Mouse (Mus musculus) erythroid progenitor cell, adult 5-6 weeks (primary cell): Measurements from ENCODE around the gene Birc3. TPM values are rescaled to one million over a fixed set of nuclear protein-coding genes. Genes with fewer than 3 reads are reported as not detected.
"Not testable (repeated sequence)": the region's sequence is repeated elsewhere in the genome, so short reads cannot be mapped to it uniquely, and the experiment has no call there.

Experiments used
- ATAC-seq: replicated peaks from 2 replicates; pipeline ENCODE4 v1.8.0; 2016; ENCODE audit warnings: moderate number of reproducible peaks, mild to moderate bottlenecking, moderate TSS enrichment, inconsistent platforms; ENCODE audit not compliant: poor library complexity, low FRiP score, severe bottlenecking
- total RNA-seq, 2 experiments: library from RNA; stranded (forward) in 1 of 2; stranded (reverse) in 1 of 2; fragments of 150-400 nt in 1 of 2; fragments of 186-747, 209-891 nt in 1 of 2; gene quantifications; 2 replicates each; pipeline versions ENCODE4 v1.2.3 to v1.2.4; 2015 to 2017; ENCODE audit warnings: low replicate concordance in 2 of 2

Gene Birc3
- total RNA-seq (2015; ENCODE audit: low replicate concordance), result 6.7 and 12.3 TPM in 2 replicates
- 12.0 and 18.7 TPM in 2 replicates for total RNA-seq (2017; ENCODE audit: low replicate concordance)

DNA sequence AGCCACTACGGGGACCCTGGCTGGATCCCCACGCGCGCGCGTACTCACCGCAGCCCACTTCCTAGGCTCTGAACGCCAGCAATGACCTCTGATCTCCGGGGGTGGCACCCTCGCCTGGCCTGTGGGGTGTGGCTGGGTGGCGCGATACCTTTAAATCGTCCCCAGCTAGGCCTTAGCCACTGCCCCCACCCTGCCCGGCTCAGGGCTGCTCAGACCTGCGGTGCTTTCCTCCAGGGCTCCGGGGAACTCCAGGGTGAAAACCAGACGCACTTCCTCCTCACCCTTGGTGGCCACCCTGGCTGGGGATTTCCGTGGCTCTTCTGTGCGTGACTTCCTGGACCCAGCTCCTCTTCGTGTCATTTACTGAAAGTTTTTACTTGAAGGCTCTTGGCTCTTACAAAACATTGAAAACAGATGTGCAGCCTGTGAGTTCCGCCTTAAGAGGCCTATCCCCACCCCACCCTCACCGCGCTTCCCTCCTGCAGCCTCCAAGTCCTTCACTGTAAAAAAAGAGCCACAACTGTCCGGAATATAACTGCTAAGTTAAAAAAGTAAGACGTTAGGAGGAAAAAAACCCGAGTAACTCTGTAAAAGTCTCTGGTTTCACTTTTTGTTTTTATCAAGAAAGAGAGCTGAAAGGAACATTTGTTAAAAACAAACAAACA, at the start of gene Birc3:
Birc3 (minus strand) TSS at position 412 of the 665 bp plus-strand sequence.
- peak; percentile 97 for ATAC-seq

DNA sequence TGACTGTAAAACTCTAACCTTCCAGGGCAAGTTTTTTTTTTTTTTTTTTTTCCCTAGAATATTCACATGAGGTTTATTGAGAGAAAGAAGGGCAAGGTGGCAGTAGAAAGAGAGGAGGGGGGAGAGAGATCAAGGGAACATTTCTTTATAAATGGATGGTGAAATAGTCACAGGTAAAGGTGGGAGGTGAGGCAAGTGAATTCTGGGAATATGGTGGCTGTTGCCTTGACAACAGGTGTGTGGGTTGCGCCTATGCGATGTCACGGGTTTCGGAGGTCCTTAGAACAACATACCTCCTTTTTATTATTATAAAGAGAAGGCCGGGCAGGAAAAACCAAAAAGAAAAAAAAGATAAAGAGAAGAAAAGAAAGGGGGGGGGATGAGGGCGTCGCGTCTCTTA, 41.9 kb upstream of the Birc3 start:
- ATAC-seq, result no peak

- no peak for ATAC-seq
Measured at GRCm38 (mm10) chr9:7914487-7914886, 41.5 kb upstream of the Birc3 start.

DNA sequence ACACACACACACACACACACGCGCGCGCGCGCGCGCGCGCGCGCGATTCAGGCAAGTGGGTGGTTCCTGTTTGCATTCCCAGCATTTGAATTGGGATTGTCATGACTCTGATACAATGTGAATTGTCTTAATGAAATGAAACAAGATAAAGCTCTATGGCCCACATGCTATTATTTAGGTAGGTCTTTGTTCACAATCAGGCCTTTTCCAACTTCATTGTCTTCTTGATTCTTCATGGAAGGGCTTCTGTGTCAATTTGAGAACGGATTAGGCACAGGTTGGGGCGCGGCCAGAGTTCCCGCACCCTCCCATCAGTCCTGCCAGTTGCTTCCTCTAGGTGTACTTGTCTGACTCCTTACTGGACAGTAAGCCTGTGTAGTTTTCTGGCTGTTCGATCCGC, 41.0 kb upstream of the Birc3 start:
- no peak for ATAC-seq

- ATAC-seq, result no peak
Measured at GRCm38 (mm10) chr9:7907351-7907985, 34.5 kb upstream of the Birc3 start.

DNA sequence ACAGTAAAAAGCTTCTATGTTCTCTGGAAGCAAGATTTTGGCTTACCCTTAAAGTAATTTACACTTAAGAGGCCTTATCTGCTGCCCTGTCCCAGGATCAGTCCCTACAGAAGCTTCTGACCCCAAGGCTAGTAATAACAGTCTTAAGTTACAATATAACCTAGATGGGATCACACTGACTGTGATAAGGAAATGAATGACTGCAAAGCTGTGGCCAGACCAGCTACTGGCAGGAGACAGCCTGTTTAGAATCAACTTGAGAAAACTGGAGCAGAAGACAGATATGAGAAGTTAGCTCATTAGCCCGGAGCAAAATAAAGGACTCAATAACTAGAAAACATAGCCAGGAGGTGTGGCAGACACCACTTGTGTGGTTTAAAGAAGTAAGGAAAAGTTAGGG, 33.6 kb upstream of the Birc3 start:
- no peak for ATAC-seq

DNA sequence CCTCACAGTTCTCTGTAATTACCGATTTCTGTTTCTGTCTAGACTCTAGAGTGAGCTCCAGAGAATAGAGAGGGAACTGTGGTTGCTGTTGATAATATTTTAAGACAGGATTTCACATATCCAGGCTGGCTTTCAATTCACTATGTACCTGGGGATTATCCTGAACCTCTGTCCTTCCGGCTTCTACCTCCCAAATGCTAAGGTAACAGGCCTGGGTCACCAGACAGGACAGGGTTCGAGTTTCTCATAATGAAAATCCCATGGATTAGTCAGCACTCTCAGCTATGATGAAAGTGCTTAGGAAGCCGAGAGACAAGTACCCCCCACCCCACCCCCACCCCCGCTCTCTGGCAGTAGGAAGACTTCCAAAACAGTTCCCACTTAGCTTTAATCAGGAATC, 30.8 kb upstream of the Birc3 start:
- no peak for ATAC-seq

DNA sequence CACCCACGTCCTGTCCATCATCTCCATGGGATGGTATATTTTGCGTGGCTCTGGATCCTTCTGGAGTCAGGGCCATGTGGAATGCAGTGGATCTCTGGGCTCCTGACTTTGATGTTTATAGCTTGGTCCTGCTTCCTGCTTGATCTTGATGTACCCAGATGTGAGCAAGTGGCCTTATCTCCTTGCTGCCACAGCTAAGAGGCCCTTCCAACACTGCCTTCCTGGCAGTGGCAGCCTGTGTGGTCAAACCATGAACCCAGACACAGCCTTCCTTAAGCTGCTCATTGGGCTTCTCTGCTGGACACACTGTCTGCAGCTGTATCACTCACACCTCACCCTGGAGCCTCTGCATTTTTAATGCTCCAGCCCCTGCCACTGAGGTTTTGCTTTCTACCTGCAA, 30.3 kb upstream of the Birc3 start:
- ATAC-seq, result no peak

- no peak for ATAC-seq
Measured at GRCm38 (mm10) chr9:7902311-7902710, 29.3 kb upstream of the Birc3 start.

DNA sequence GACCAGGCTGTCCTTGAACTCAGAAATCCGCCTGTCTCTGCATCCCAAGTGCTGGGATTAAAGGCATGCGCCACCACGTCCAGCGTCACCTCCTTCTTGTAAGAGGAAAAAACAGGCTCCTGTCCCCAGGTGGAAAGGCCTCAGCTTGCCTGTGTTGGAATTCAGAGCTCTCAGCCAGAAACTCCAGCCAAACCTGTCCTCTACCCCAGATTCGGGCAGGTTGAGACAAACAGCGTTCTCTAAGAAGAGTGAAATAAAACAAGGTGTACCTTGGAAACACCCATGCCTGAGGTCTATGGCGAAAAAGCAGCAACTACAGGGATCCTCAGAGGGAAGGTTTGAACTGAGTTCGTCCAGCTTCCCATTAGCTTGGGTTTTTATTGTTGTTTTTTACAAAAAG, 28.0 kb upstream of the Birc3 start:
- ATAC-seq, result no peak

DNA sequence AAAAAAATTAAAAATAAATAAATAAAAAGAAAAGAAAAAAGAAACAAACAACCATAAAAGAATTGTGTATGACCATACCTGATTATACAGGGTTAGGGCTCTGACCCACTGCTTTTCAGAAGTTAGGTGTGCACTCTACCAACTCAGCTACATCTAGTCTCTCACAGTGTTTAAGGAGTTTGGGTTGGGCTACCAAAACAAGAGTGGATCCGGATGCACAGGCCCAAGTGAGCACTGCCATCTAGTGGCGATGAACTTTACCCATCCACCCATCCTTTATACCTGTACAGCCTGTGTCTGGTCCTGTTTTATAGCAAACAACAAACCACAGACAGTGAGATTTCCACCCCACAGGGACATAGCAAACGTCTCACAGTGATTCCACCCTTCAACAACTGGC, 24.5 kb upstream of the Birc3 start:
- ATAC-seq, result no peak

- ATAC-seq, result not testable (repeated sequence)
Measured at GRCm38 (mm10) chr9:7891796-7892195, 18.8 kb upstream of the Birc3 start.

DNA sequence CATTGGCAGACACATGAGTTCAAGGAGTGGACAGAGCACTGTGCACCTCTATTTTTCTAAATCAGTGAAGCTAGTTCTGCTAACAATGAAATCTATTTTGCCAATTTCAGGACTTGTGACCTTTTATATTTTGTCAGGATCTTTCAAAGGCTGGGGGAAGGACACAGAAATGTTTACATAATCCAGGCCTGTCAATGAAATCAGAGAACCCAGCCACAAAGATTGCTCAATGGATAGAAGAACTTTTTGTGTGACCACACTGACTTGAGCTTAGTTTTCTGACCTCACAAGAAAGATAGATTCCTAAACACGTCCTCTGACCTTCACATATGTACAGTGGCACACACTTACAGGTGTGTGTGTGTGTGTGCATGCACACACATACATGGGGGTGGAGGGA, 18.2 kb upstream of the Birc3 start:
- ATAC-seq, result no peak

GRCm38 (mm10) chr9:7884346-7884745, 11.4 kb upstream of the Birc3 start:
- no peak for ATAC-seq

DNA sequence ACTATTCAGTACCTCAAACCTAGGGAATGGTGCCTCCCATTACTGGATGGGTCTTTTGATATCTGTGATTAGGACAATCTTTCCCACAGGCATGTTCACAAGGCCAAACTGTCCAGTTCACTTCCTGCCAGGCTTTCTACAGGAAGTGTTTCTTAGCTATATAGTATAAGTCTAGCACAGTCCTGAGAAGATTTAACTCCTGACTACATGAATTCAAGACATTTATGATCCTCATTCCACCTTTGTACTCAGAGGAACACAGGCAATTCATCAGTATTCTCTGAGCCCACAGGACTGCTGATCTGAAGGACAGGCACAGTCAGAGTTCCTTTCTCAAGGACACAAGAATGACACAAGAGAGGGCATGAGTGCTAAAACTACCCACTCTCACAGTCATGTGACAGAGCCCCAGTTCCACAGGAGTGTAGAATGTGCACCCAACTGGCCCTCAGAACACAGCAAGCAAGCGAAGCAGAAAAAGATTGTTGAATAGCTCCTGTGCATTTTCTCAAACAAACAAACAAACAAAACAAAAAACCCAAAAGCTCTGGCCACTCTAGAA, 9.4 kb upstream of the Birc3 start:
- ATAC-seq, result no peak

GRCm38 (mm10) chr9:7873511-7874211, 675 bp upstream of the Birc3 start:
- ATAC-seq, result no peak

- ATAC-seq, result no peak
Measured at GRCm38 (mm10) chr9:7872044-7872774, 777 bp downstream of the Birc3 start.

GRCm38 (mm10) chr9:7871316-7872043, 1.5 kb downstream of the Birc3 start:
- ATAC-seq, result no peak

DNA sequence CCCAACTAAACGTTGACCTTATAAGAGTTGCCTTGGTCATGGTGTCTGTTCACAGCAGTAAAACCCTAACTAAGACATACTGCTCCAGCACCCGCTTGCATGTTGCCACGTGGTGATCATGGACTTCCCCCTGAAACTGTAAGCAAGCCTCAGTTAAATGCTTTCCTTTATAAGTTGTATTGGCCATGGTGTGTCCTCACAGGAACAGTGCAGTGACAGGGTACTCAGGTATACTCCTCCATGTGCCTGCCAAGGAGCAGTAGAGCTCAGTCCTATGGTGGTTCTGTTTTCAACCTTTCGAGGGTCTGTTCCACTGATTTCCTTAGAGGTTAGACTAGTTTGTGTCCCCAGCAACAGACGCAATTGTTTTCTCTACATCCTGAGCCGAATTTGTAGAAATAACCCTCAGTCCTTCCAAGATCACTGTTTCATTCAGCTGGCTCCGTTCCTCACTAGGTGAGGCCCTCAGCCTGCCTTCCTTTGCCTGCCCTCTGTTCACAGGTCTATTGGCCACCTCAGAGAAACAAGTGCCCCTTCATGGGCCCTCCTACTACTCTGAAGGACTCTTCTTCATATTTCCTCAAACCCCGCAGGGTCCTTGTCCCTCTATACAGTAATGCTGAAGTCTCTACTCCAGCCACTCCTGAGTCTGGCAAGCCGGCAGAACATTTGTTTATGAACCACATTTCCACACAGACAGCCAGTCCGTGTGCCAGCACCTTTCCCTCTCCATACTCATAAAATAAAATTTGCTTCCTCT, 2.2 kb downstream of the Birc3 start:
- no peak for ATAC-seq
